Mouse (Mus musculus): ENCODE measurements around the gene Asic5. TPM values are rescaled to one million over a fixed set of nuclear protein-coding genes. Genes with fewer than 3 reads are reported as not detected.

The Asic5 gene
- total RNA-seq (2023): not detected

GRCm38 (mm10) chr3:81981990-81982389 lies at the start of gene Asic5:
Asic5 (plus strand) TSS chr3:81982290.

GRCm38 (mm10) chr3:81976102-81976501 lies 6.0 kb upstream of the Asic5 start, which contains the start of gene Tdo2:
Tdo2 (minus strand) TSS chr3:81976202.

Other genes starting within 250 kb of the Asic5 start
- gene Ctso, start 49.7 kb upstream of the Asic5 start, total RNA-seq (2023): 31.0 TPM
- not detected for gene Tdo2, start 6.1 kb upstream of the Asic5 start, total RNA-seq (2023)
- 6.1 TPM for gene Gucy1b1, start 92.4 kb downstream of the Asic5 start, total RNA-seq (2023)
- gene Gucy1a1, start 163.5 kb downstream of the Asic5 start, total RNA-seq (2023): 2.5 TPM